Mouse (Mus musculus) olfactory bulb, adult 2 months (tissue): ENCODE results near the gene Hist1h4h.
"Not testable (repeated sequence)": the region's sequence is repeated elsewhere in the genome, so short reads cannot be mapped to it uniquely, and the experiment has no call there.

ENCODE experiments used
- CTCF ChIP-seq: fragments of 200-500 bp; IDR thresholded peaks from 2 replicates; pipeline ENCODE4 v1.5.1; 2012; ENCODE audit warnings: low read depth, mild to moderate bottlenecking, low read length, moderate library complexity; ENCODE audit not compliant: insufficient read depth
- POLR2A ChIP-seq: fragments of 200-500 bp; IDR thresholded peaks from 2 replicates; pipeline ENCODE4 v1.6.1; 2012; ENCODE audit warnings: mild to moderate bottlenecking, low read depth, low read length, moderate library complexity; ENCODE audit not compliant: insufficient read depth

GRCm38 (mm10) chr13:23544787-23545120, 13.9 kb downstream of the Hist1h4h start:
- TF ChIP-seq CTCF, POLR2A: not testable (repeated sequence)
